Mouse (Mus musculus) brain, embryonic 14.5 days (tissue): ENCODE measurements at regions not wholly inside any gene's neighbourhood (a gene's known extent, or its start where the extent isn't known, plus 50 kb on each side); places are given as distances from the start of the nearest gene placed in this dataset.

ENCODE experiments used
- DNase-seq: peaks from one replicate; pipeline ENCODE4 v3.0.0-alpha.2; 2011; ENCODE audit warnings: low read depth
- CTCF ChIP-seq: fragments of 200-500 bp; IDR thresholded peaks from 2 replicates; pipeline ENCODE4 v1.5.1; 2012; ENCODE audit warnings: inconsistent platforms, mild to moderate bottlenecking, moderate library complexity, borderline replicate concordance; ENCODE audit not compliant: insufficient read depth, insufficient read length; ENCODE audit errors: extremely low read depth
- POLR2A ChIP-seq: fragments of 200-500 bp; IDR thresholded peaks from 2 replicates; pipeline ENCODE4 v1.6.1; 2012; ENCODE audit warnings: mild to moderate bottlenecking, inconsistent platforms, borderline replicate concordance; ENCODE audit not compliant: poor library complexity, insufficient read depth, insufficient read length, severe bottlenecking; ENCODE audit errors: extremely low read depth

DNA sequence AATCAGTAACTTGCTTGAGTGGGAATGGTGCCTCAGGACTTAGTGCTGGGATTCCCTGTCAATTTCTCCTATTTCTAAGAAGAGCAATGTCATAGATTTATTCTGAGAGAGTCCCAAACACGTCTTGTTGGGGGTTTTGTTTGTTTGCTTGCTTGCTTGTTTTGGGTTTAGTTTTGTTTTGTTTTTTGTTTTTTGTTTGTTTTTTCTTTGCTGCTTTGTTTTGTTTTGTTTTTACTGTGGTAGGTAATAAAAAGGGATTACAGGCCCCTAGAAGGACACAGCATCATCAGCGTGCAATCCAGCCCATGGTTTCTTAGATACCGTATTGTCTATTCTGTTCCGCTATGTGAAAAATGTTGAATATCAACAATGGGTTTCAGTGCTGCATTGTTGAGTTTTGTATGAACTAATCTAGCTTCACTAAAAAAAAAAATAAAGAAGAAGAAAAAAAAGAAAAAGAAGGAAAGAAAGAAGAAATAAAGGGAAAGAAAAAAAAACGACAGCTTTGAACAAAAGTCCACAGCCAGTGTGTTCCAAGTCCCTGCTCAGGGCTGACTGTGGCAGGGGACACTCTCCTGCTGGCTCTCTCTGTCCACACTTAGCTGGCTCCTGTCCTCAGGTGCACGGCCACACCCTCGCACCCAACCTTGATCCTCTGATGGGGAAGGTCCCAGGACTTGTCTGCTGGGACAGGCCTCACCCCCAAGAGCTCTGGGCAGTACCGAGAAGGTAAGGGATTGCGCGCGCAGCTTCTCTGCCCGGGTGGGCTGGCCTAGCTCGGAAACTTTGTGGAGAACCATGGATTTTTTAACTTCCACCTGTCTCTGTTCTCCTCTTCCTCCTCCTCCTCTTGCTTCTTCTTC lies 90.1 kb upstream of the Sox2 start:
- TF ChIP-seq POLR2A: no peak
- TF ChIP-seq CTCF: no peak
- DNase-seq: peak; percentile 78

DNA sequence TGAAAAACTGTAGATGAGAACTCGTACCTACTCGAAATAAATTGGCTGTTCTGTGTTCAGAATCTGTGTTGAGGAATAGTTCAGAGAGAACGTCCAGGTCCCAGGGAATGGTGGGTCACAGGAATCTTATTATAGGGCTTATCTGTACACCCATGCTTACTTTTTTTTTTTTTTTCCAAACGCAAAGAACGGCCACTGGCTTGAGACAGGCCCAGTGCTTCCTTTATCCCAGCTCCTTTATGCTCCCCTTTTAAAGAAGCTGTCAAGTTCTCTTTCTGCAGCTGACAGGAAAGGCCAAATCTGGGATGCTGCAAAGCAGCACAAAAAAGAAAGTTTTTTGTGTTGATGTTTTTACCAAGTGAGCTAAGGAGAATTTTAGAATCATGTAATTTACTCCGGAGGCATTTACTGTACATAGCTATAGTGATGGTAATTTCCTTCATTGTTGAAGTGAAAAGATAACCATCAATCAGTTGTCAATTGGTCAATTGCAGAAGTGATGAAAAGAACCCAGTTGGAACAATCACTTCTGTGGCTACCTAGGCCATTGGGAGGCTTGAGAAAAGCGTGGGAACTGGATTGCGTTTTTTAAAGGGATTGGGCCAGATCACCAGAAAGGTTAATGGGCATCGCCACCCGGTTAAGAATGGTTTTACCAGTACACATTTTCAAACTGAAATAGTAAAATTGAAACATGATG lies 91.2 kb upstream of the Sox2 start:
- TF ChIP-seq POLR2A: no peak
- TF ChIP-seq CTCF: no peak
- peak; percentile 89 for DNase-seq

DNA sequence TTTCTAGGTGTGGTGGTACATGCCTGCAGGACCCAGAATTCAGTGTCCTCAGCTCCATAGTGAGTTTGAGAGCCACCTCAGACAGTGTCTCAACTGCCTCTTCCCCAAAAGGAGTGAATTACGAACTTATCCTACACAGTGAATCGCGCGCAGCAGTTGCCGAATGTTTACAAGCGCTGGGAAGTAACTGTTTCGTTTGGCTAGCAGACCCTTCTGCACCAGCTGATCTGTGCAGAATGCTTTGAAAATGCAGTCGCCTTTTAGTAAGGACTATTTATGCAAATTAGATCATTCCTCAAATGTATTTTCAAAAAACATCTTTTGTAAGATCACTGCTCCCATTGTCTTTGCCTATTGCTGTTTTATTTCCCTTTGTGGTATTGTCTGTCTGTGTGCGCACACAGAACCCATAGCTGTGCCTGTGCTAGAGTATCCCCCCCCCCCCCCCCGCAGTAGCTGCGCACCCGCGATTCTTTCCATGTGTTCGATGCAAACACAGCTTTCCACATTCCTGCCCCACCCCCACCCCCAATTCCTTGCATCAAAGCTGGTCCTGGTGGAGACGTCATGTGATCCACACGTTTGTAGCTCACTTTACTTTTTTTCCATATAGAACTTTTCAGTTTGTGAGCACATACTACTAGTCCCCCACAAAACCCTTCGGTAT lies 97.5 kb upstream of the Sox2 start:
- TF ChIP-seq CTCF (no peak), POLR2A (no peak)

DNA sequence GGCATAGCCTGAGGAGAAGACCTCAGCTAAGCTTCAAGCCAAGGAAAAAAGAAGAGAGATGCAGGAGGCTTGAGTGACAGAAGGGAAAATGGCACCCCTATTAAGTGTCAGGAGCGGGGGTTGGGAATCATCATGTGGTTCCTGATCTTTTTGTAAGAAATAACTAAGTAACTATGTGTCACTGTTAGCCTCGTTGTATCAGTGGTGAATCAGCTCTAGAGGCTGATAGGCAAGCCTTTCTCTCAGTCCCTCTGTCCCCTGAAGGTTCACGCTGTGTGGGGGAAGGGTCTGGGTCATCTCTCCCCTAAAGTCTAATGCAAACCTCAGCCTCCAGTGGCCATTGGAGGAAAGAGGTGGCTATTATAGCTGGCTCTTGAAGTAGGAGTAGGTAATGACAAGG lies 99.1 kb upstream of the Sox2 start:
- DNase-seq: no peak
- TF ChIP-seq CTCF (no peak), POLR2A (no peak)

More for the DNA sequence above, 97.5 kb upstream of the Sox2 start:
- no peak for DNase-seq

DNA sequence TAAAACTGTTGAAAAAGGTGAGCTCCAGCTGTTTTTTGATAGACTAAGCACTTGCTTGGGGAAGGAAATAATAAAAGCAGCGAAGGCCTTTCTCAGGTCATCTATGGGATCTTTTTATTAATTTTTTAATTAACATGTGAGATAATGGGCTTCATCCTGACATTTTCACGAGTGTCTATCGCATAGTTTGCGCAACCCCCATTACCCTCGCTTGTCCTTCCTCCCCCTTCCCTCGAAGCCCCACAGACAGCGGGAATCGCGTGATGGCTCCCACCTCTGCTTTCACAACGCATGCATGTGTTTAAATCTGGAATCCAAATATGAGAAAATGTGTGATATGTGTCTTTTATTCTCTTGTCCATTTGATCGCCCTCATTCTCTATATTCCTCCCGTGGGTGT lies 100.0 kb upstream of the Sox2 start:
- TF ChIP-seq CTCF (no peak), POLR2A (no peak)
- DNase-seq: no peak

DNA sequence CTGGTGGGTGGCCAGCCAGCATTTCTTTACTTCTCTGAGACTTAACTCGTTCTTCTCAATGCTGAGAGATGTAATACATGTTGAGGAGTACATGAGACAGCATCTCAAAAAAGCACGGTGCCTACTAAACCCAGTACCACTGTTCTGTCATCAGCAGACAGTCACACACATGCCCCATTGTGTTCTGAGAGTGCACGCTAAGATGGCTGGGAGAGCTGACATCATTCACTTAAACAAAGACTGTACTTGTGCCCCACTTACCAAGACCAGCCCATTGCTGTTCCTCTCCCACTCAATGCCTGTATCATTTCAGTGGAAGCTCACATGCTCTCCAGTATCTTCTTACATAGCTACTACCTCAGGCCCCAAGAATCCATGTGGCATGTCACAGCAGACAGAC lies 117.8 kb upstream of the Sox2 start:
- peak; percentile 80 for DNase-seq

DNA sequence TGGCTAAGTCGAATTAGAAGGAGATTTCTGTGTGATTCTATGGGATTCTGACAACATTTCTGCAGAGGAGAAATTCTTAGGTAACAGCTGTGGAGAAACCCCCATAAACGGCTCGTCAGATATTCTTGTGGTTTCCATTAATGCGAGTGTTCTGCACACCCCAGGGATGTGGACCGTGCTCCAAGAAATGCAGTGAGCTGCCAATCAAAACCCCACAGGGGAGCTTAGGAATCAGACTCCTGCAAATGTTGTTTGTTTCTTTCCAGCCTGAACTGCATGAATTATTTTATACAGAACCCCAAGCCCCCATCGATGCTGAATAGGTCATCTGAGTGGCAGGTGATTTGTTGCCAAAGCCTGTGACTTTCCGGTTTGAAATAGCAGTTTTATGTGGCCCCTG lies 118.4 kb upstream of the Sox2 start:
- no peak for TF ChIP-seq POLR2A
- no peak for TF ChIP-seq CTCF
- DNase-seq: peak; percentile 79

More for the DNA sequence above, 117.8 kb upstream of the Sox2 start:
- TF ChIP-seq POLR2A (no peak), CTCF (no peak)

DNA sequence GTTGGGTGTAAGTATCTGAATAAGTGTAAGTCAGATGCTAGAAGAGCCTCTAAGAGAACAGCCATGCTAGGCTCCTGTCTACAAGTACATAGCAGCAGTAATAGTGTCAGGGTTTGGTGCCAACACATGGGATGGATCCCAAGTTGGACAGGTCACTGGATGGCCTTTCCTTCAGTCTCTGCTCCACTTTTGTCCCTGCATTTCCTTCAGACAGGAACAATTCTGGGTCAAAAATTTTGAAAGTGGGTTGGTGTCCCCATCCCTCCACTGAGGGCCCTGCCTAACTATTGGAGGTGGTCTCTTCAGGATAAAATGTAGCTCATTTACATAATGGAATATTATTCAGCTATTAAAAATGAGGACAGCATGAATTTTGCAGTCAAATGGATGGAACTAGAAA lies 122.7 kb upstream of the Sox2 start:
- TF ChIP-seq POLR2A: no peak
- no peak for TF ChIP-seq CTCF
- DNase-seq: no peak

DNA sequence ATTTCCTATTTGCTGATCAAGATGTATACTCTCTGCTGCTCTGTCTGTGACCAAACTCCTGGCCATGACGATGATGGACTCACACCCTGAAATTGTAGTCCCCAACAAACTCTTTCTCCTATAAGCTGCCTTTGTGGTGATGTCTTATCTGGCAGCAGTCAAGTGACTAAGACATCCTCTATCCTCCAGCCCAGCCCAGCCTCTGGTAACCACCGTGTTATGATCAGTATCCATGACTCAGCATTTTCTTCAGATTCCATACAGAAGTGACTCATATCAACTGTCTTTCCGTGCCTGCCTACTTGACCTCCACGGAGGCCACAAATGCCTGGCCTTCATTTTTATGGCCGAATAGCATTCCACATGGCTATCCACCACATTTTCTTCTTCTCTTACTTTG lies 124.5 kb upstream of the Sox2 start:
- TF ChIP-seq POLR2A (no peak), CTCF (no peak)
- no peak for DNase-seq

DNA sequence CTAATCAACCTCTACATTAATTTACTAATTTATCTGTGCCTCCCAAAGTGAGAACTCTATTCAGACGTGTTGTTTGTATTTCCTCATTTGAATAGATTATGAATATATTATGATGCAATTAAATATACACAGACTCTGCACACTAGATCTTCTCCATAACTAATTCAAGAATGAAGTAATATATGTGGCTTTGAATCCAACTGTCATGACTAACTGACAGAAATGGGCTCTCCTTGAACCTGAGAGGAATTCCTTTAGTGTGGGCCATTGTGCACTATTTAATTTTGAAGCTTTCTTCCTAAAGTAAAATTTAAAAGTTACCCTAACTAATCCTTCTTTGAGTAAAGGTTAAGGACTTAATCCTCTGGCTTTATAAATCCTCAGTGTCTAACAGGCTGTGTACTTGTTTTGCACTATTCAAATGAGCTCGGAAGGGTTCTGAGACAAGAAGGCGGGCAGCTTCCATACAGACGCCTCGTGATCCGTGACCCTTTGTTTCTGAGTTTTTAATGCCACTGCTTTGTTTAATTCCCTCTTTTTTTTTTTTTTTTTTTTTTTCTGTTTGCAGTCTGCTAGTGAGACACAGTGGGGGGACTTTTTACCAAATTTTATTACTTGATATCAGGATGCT lies 128.0 kb upstream of the Sox2 start:
- TF ChIP-seq CTCF: no peak
- TF ChIP-seq POLR2A: no peak
- peak; percentile 69 for DNase-seq
